Mouse (Mus musculus): ENCODE measurements at regions not wholly inside any gene's neighbourhood (a gene's known extent, or its start where the extent isn't known, plus 50 kb on each side); places are given as distances from the start of the nearest gene placed in this dataset.
A peak's percentile ranks its signal among the peaks of the same experiment; 100 is the strongest.

DNA sequence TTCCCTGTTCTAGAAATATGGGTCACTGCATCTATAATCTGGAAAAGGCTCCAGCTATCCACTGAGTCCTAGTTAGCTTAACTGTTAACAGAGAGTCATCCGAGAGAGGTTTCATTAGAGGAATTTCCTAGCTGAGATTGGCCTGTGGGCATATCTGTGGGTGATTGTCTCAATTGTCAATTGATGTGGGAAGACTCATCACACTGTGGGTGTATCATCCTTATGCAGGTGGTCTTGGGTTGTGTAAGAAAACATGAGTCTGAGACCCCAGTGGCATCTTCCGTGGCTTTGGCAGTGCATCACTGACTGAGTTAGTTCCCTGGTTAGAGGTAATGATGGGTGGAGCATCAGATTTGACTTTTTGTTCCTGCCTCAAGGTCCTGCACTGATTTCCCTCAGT lies 156.7 kb upstream of the Gm5148 start:
- no peak for DNase-seq (ENCODE audit: low spot score)

DNA sequence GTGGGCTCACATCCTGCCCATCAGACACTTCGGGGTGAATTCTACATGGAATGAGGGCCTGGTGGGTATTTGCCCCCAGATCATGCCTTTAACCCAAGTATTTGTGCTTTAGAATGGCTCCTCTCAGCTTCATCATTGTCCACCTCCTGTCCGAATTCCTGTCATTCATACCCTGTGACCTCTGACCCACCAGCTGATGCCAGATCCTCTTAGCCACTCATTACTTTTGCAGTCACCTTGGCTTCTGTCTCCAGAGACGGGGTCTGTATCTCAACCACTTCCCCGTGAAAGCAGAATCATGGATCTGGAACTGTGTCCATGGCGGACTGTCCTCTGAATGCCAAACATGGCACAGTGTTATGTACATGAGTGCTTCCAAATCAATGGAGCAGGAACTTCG lies 154.8 kb upstream of the Gm5148 start:
- DNase-seq (ENCODE audit: low spot score) = no peak

DNA sequence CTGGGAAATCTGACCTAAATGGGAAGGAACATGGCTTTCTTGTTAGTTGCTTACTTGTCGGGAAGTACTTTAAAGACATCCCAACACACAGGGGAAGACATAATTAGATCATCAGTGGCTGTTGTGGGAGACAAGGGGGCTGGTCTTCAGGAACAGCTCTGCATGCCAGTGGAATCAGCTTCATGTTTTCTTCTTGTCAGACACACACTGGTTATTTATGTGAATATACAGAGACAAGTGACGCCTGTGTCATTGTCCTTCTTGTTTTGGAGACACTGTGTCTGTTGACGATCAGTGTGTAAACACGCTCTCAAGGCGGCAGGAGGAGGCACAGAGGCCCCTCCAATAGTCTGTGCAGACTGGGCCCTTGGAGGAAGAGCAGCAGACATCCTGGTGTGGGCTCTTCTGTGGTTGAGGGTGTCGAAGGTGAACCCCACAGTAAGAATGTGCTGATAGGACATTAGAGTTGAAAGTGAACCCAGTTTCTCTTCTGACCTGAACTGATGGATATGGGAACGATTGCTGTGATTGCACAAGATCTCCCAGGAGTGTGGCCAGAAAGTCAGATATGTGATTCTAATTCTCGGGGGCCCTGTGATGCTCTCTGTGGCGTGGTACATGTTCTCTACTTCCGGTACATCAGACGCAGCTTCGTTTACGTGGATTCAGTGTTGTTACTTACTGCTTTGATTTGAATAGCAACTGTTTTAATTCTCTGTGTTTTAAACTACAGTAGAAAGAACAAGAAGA lies 151.9 kb upstream of the Gm5148 start:
- no peak for DNase-seq (ENCODE audit: low spot score)

DNA sequence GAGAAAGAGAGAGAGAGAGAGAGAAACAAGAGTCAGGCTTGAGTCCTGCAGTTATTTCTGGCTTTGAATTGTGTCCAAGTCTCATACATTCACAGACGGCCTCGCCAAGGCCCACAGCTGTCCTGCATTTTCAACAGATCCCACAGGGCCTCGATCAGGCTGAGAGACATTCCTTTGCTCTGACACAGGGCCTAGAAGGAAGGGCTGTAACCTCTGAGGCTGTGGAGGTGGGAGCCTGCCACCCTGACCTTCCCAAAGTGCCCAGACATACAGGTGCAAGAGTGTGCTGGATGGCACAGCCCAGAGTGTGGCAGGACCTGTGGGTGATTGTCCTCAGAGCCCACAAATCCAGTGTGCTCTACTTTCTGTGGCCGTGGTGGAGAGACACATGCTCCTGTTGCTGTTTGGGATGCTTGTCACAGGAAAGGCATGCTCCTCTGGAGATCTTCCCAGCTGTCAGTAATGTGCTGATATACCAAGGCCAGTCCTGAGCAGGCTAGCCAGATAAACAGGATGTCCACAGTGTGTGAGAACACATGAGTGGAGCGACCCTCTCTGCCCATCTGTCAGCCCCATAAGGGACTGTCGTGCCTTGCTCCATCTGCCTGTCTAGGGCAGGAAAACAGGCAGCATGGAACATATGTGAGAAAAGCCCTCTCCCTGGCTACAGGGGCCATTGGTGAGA lies 151.2 kb upstream of the Gm5148 start:
- DNase-seq (ENCODE audit: low spot score) = peak; percentile 67

DNA sequence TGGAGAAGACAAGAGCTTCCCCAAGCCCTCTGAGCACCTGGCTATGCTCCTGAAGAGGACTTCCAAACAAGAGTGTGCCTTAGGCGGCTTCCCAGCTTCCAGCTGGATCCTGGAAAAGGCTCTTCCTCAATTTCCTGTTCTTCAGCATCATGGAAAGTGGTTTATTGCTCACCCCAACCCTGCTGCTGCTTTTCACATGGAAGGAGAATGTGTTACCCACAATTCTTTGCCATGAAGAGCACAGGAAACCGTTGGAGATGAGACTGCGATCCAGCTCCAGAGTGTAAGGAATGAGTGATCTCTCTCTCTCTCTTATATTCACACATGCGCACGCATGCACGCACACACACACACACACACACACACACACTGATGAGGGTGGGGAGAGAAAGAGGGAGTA lies 150.6 kb upstream of the Gm5148 start:
- no peak for DNase-seq (ENCODE audit: low spot score)

DNA sequence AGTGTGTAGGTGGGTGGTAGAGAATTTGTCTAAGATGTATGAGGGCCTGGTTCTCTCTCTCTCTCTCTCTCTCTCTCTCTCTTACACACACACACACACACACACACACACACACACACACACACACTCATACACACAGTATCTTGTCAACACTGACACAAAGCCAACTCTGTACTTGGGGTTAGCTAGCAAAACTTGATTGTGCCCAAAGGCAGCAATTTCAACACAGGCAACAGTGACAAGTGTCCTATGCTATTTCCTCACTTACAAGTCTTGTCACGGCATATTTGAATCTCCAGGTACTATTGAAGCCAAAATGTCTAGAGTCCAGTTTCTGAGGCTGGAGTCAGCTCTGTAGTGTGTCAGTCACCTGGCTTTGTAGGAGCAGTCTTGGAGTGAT lies 150.1 kb upstream of the Gm5148 start:
- DNase-seq (ENCODE audit: low spot score) = no peak

DNA sequence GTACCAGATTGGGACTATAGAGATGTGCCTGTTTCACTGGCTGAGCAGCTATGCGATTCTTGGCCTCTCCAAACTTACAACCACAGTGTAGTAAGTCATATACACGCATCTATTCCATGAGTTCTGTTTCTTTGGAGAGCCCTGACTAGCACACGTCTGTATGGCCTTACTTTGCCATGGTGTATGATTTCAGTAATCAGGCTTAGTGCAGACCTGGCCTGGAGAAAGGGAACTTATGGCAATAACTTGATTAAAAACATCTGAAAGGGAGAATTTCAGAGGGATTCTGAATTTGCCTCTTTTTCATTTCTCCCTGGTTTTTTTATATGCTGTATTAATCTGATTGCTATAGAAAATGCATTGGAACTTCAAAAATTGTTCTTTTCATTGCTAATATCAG lies 148.0 kb upstream of the Gm5148 start:
- no peak for DNase-seq (ENCODE audit: low spot score)

DNA sequence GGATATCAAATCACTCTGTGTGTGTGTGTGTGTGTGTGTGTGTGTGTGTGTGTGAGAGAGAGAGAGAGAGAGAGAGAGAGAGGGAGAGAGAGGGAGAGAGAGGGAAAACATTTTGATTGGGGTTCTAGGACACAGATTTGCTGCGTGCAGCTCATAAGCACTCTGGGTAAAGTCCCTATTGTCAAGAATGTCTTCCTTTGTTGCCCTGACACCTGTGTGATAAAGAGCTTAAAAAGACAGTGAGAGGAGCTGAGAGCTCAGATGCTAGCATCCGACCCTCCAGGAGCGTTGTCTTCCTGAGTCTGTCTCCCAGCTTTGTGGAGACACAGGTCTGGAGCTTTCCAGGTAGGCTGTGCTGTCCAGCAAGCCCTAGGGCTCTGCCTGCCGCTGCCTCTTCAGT lies 146.8 kb upstream of the Gm5148 start:
- no peak for DNase-seq (ENCODE audit: low spot score)

DNA sequence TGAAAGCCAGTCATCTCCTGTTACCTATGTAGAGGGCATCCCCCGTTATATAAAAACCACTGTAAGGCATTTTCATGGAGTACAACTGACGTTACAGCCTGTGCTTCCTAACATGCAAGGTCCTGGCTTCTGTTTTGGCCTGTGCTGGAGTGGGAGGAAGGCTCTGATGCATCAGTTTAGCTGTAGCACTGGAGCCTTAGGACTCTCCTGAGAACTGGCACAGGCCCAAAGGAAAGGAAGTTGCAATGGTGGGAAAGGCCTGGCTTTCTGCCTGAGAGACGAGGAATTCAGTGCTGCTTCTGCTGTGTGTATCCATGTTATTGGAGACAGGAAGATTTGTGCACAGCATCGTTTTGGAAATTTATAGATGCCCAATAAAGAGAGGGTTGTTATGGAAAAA lies 144.2 kb upstream of the Gm5148 start:
- no peak for DNase-seq (ENCODE audit: low spot score)

DNA sequence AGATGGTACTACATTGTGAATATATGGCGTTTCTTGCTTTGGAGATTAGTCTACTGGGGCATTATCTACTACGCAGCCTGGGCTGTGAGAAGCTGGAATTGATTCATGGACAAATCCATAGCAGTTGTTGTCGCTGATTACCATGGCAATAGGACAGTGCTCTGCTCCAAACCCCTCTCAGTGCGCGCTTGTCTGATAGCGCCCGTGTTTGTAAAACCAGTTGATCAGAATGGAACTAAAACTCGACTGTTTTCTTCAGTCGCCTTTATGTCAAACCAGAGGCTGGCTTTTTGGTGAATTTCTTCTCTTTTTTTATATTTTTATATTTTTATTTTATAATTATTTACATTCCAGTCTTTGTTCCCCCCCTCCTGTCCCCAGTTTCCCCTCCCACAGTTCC lies 138.5 kb upstream of the Gm5148 start:
- DNase-seq (ENCODE audit: low spot score) = no peak

DNA sequence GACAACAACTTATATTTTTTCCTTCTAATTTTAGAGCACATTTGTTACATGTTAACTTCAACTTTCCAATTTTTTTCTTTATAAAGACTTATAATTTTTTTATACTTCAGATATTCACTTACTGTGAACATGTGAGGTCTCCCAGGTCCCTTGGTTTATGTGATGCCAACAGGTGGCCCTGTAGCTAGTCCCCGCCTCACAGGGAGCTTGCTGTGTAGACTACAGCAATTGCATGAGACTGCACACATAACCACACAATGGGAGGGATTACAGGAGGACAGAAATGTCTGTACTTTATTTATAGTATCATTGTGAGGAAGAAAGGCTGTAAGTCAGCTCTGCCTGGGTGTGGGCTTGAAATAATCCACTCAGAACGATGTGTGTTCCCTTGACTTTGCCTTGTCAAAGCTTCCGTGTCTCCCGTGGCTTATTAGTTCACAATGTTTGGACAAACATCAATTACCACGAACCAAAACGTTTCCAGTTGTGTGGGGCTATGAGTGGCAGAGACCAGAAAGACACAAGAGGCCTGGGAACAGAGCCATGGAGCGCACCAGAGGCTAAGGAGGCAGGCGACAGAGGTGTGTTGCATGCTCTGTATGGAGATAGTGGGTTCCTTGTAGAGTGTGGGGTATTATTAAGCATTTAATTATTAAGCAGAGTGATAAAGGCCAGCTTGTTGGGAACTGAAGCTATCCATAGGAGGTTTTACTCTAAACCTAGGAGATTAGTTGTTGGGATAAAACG lies 136.6 kb upstream of the Gm5148 start:
- DNase-seq (ENCODE audit: low spot score) = no peak

DNA sequence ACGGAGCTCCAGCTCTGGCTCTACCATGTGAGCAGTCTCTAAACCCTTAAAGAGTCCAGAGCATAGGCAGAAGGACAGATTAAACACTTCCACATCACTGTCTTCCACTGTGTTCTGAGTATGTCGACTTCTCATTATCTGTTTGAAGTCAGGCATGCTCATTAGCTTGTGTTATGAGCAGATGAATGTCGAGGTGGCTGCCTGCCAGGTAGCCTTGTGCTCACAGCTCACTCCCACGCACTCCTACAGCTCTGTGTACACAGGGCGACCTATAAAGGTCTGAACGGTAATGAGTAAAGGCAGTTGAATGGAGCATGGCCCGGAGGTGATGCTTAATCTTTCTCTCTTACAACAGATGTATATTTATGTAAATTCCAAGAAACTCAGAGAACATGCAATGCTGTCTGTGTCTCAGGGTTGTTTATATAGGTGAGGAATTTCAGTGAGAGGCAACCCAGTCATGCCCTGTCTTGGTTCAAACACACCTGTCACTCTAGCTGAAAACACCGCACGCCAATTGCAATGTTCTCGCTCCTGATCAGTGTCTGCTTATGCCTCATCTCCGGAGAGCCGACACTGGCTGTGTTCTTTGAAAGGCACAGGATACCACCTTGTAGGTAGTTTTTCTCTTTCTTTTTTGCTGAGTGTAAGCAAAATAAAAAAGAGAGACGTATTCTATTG lies 135.9 kb upstream of the Gm5148 start:
- peak; percentile 62 for DNase-seq (ENCODE audit: low spot score)

DNA sequence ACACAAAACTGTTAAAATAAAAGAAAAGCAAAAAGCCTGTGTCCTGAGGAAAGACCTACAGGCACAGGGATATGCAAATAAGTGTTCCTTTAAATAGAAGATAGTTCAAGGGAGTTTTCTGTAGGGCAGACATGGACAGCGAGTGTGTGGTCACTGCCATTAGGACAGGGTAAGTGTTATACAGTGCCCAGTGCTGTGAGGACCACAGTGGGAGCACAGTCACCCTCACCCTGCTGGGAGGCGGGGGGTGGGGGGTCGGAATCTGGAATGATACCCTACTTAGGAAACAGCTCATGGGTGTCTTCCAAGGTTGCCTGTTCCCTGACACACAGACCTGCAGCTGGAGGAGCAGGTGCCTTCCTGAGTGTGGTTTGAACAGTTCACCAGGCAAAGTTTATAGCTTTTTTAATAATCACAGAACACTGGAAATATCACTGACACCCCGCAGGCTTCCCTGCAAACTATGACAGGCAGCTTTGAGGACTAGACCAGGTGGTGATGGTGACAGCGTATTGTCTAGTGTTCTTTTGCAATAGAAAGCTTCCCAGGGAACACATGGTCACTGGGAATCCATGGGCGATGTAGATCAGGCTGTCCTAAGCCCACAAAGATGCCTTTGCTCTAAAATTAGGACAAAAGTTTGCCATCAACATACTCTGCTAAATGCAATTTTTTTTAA lies 134.5 kb upstream of the Gm5148 start:
- DNase-seq (ENCODE audit: low spot score) = no peak

DNA sequence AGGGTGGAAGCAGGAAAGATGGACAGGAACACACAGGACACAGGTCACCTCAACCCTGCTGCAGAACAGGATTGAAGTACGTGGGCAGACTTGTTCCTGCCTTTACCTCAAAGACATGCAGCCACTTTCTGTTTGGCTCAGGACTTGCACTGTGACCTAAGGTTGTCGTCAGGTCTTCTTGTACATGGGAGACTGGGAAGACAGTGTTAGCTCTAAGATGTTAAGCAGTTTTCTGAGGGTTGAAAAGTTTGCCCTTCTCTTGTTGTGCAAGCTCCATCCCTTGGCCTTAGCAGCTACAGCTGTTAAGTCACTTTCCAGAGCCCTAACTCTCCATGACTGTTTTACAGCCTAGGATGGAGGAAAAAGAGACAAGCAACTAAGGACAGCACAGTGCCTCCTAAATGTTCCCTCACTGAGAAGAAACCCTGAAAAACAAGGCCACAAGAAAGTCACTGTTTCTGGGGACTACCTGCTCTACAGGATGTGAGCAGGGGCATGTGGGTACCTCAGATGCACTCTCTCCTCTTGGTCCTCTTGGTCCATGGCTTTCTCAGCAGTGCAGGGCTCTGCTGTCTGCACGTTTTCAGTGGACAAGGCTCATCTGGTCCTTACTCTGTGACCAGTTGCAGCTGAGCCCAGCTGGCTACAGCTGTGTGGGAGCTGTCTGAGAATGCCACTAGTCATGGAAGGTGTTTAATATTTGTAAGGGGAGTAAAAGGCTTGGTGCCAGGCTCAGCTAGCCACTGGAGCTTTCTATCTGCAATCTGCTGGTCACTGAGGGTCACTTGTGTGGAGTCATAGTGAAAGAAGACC lies 122.1 kb upstream of the Gm5148 start:
- DNase-seq (ENCODE audit: low spot score) = peak; percentile 46

DNA sequence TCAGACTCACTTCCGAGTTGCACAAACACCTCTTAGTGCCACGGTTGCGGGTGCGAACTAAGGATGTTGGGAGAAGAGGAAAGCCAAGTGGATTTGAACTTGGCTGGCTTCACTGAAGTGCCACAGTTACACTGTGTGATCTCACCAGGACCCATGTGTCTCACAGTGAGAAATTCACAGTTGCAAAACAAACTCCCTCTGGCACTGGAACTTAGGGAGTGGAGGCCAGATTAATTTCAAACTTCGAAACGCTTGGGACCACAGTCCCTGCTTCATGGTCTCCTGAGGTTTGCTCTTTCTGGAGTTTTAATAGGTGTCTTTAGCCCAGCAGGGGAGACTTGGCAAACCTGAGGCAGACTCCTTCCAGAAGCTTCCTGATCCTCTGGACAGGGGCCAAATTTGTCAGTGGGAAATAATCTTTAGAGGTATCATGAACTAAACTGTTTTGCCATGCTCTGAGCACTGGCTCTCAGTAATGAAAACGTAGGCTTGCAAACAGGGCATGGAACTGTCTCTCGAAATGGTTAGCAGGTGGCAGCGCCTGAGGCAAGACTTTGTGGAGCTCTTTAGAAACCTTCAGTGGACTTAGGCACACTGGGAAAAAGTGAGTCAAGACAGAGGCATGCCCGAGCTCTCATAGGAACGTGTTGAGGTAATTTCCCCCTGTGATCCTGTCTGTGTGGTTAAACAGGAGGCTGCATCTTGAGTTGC lies 121.2 kb upstream of the Gm5148 start:
- peak; percentile 33 for DNase-seq (ENCODE audit: low spot score)

DNA sequence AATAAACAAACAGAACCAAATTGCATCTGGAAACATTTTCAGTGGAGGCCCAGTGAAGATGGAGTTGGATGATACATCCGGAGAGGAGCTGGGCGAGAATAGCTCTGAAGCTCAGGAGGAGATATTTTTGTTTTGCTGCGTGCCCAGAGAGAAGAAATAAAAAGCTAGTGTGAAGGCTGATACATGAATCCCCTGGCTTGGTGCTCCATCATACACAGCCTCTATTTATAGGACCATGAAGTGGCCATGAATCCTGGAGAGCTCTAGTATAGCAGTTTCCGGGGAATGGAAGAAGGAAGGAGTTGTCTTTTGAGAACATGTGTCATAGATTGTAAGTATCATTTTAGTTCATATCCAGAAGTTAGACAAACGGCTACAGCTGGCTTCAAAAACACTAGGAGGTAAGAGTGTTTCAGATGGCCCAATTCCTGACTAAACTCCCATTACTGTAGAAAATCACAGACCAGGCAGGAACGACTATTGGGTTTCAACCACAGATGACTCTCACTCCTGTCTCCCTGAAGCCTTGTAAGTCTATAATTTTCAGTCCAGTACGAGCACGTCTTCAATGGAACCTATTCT lies 120.5 kb upstream of the Gm5148 start:
- DNase-seq (ENCODE audit: low spot score) = no peak

DNA sequence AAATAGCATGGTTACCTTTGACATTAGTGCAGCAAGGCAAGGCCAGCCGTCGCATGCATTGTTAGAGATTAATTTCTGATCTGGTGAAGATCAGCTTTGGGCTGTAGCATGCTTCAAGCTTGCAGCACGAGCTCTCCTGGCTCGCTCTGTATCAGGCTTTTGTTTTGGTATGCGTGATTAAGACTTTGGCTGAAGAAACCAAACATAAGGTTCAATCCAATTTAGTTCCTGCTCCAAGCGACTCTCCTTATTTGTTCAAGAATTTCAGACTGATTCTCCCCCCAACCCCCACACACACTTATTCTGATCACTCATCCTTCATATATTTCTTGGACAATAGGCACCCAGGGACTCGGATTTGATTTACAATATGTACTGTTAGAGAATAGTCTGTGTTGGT lies 118.0 kb upstream of the Gm5148 start:
- DNase-seq (ENCODE audit: low spot score) = peak; percentile 15

DNA sequence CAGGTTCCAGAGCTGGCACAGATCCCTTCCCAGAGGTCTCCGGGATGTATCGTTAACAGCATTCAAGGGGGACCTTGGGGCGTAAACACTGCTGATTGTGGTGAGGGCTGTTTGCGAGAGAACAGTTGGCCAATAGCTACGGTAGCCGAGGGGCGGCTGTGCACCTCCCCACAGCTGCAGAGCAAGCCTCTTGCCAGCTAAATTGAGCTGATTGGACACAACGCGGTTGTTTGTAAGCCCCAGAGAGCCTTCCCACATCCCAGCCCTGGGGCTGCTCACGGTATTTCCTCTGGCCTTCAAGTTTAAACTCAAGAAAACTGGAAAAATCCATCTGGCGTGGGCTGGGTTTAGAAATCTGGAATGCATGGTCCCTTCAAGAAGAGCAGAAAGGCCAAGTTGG lies 114.6 kb upstream of the Gm5148 start:
- DNase-seq (ENCODE audit: low spot score) = peak; percentile 66

DNA sequence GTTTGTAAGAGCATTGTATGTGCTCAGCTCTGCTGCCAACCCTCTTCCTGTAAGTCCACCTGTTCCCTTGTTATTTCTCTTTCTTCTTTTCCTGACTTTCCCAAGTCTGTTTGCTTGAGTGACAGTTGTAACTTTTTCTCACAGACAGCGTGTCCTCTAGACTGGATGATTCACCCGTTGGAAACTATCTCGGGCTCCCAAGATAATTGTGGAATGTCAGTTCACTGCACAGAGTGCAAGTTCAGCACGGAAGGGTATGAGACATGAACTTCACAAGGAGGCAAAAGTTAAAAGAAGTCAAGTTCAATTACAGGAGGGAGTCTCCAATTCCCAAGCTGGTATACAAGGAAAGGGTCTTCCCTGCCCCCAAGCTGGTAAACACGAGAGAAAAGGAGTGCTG lies 112.5 kb upstream of the Gm5148 start:
- no peak for DNase-seq (ENCODE audit: low spot score)

DNA sequence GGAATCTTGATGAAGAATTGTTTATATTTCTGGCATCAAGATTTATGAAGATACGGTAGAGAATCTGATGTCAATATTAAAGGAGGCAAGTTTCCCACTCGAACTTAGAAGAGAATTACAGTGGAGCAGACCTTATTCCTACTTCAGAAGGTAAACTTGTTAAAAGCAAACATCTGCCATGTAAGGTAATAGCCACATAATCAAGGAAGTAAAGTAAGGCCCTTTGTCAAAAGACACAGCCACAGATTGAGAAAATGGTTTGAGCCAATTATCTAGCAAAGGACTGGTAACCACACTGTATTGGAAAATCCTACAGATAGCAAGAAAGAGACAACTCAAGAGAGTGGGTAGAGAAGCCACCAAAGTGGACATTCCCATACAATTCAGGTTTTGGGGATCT lies 111.4 kb upstream of the Gm5148 start:
- no peak for DNase-seq (ENCODE audit: low spot score)

Measured in urinary bladder, postnatal 14 days (tissue).